Mouse (Mus musculus) testis, postnatal 10 days (tissue): Measurements from ENCODE around the gene Spata21.

ENCODE experiments used
- DNase-seq: peaks from one replicate; pipeline ENCODE4 v3.0.0; 2021; ENCODE audit warnings: low spot score

Spata21 gene

GRCm38 (mm10) chr4:141158609-141159008 is 70.5 kb downstream of the Spata21 start:
- DNase-seq: no peak

- no peak for DNase-seq
Observed at GRCm38 (mm10) chr4:141159093-141159492, 71.0 kb downstream of the Spata21 start.

DNA sequence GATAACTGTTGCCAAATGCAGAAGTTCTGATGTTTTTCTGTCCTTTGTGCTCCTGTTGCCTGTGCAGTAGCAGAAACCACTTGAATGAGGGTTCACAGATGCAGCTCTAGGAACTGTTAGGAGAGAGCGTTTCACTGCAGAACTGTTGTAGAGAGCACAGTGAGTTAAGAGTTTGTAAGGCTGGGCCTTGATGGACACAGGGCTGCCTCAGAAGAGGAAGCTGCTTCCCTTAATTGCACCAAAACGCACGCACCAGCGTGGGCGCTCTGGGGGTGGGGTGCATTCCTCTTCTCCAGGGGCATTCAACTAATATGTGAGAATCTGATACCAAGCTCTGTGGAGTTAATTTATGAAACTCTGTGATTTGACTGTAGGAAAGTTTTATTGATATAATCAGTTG is 71.5 kb downstream of the Spata21 start:
- DNase-seq: no peak

DNA sequence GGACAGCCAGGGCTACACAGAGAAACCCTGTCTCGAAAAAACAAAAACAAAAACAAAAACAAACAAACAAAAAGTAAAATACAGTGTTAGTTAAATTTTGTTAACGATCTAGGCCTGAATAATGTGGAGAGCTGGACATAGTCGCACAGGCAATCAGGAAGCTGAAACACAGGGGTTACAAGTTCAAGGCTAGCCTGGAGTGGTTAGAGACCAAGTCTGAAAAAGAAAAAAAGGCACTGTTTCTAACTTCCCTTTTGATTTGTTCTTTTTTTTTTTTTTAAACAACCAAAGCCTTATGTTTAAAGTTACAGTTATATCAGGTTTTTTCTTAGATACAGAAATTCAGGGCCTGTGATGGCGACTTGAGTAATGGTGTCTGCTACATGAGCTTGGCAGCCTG is 72.1 kb downstream of the Spata21 start:
- no peak for DNase-seq

DNA sequence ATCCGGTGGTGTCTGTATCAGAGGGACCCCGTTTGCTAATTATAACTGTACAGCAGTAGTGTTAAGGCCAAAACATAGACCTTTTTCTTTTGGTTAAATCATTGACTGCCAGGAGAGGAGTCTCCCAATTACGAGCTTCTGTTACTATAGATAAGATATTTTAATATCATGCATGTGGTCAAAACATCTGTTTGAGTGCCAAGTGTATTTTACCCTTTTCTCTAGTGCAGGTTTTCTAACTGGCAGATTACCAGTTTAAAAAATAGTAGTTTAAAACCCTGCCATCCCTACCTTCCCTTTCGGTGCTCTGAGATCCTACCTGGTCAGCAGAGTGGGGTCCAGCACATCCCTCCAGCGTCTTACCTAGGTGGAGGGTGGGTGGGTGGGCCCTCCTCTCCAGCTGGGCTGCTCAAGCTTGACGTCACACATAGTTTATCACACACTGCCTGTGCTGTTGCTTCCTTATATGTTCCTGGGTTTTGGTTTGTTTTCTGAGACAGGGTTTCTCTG is 73.6 kb downstream of the Spata21 start:
- no peak for DNase-seq
